Mouse (Mus musculus) MEL (cell line): Measurements from ENCODE around the gene Ccdc38. TPM values are rescaled to one million over a fixed set of nuclear protein-coding genes. Genes with fewer than 3 reads are reported as not detected.
A peak's percentile ranks its signal among the peaks of the same experiment; 100 is the strongest.

Experiments used
- DNase-seq: peaks from one replicate; pipeline ENCODE4 v3.0.0; 2011; ENCODE audit warnings: low read depth, low spot score
- H3K27ac ChIP-seq: 2 replicates; pipeline ENCODE4 v1.5.1; 2012; ENCODE audit warnings: low read depth, mild to moderate bottlenecking, control low read depth, low read length, moderate library complexity; ENCODE audit not compliant: control insufficient read depth
- H3K27me3 ChIP-seq, 2 experiments: fragments of 150-350 bp in 1 of 2; sonication (generic) in 1 of 2; 2 replicates each; pipeline ENCODE4 v1.6.1; 2012; ENCODE audit warnings: low read length in 2 of 2, mild to moderate bottlenecking in 2 of 2, improper control_type of control experiment in 1 of 2, moderate library complexity in 1 of 2; ENCODE audit not compliant: insufficient read depth in 2 of 2, control insufficient read depth in 1 of 2
- H3K36me3 ChIP-seq, 2 experiments: 2 replicates each; pipeline ENCODE4 v1.6.1; 2012 to 2014; ENCODE audit warnings: low read length in 2 of 2, improper control_type of control experiment in 1 of 2, inconsistent platforms in 1 of 2, mild to moderate bottlenecking in 1 of 2; ENCODE audit not compliant: insufficient read depth in 2 of 2, control insufficient read depth in 1 of 2
- H3K4me1 ChIP-seq, 2 experiments: fragments of 150-350 bp in 1 of 2; sonication (generic) in 1 of 2; 2 replicates each; pipeline ENCODE4 v1.6.1; 2012; ENCODE audit warnings: low read length in 2 of 2, improper control_type of control experiment in 1 of 2, mild to moderate bottlenecking in 1 of 2; ENCODE audit not compliant: insufficient read depth in 2 of 2, control insufficient read depth in 1 of 2
- H3K4me3 ChIP-seq, 2 experiments: fragments of 150-350 bp in 1 of 2; sonication (generic) in 1 of 2; 2 replicates each; pipeline ENCODE4 v1.5.1; 2012; ENCODE audit warnings: low read depth in 2 of 2, low read length in 2 of 2, mild to moderate bottlenecking in 2 of 2, moderate library complexity in 2 of 2, control low read depth in 1 of 2, improper control_type of control experiment in 1 of 2; ENCODE audit not compliant: control insufficient read depth in 1 of 2, insufficient read depth in 1 of 2
- H3K79me2 ChIP-seq: 2 replicates; pipeline ENCODE4 v1.6.1; 2012; ENCODE audit warnings: mild to moderate bottlenecking, low read length, moderate library complexity; ENCODE audit not compliant: control insufficient read depth, poor library complexity, insufficient read depth
- H3K9ac ChIP-seq: 2 replicates; pipeline ENCODE4 v1.6.1; 2012; ENCODE audit warnings: low read depth, mild to moderate bottlenecking, control low read depth, low read length, moderate library complexity; ENCODE audit not compliant: control insufficient read depth, poor library complexity, severe bottlenecking
- H3K9me3 ChIP-seq: fragments of 150-350 bp; sonication (generic); replicated peaks from 2 replicates; pipeline ENCODE4 v1.6.1; 2012; ENCODE audit warnings: mild to moderate bottlenecking, low read length, improper control_type of control experiment, moderate library complexity; ENCODE audit not compliant: insufficient read depth
- BHLHE40 ChIP-seq: IDR thresholded peaks from 2 replicates; pipeline ENCODE4 v1.6.1; 2012; ENCODE audit warnings: low read depth, mild to moderate bottlenecking, inconsistent platforms, low read length, improper control_type of control experiment, borderline replicate concordance
- CHD1 ChIP-seq: IDR thresholded peaks from 2 replicates; pipeline ENCODE4 v1.6.1; 2012; ENCODE audit warnings: low read depth, mild to moderate bottlenecking, inconsistent platforms, low read length, improper control_type of control experiment
- CTCF ChIP-seq, 3 experiments: IDR thresholded peaks in 2 of 3; conservative IDR thresholded peaks in 1 of 3; 2 replicates each; pipeline ENCODE4 v1.5.1; 2011 to 2012; ENCODE audit warnings: low read length in 3 of 3, low read depth in 2 of 3, mild to moderate bottlenecking in 2 of 3, improper control_type of control experiment in 1 of 3, inconsistent platforms in 1 of 3, mixed read lengths in 1 of 3, moderate library complexity in 1 of 3; ENCODE audit not compliant: control insufficient read depth in 1 of 3, insufficient read depth in 1 of 3, poor library complexity in 1 of 3, severe bottlenecking in 1 of 3
- E2F4 ChIP-seq: IDR thresholded peaks from 2 replicates; pipeline ENCODE4 v1.6.1; 2011; ENCODE audit warnings: low read depth, low read length, improper control_type of control experiment, borderline replicate concordance
- ELF1 ChIP-seq: IDR thresholded peaks from 2 replicates; pipeline ENCODE4 v1.6.1; 2014; ENCODE audit warnings: low read depth, mild to moderate bottlenecking, inconsistent platforms, low read length, improper control_type of control experiment, moderate library complexity
- ETS1 ChIP-seq: IDR thresholded peaks from 2 replicates; pipeline ENCODE4 v1.6.1; 2012; ENCODE audit warnings: low read depth, mild to moderate bottlenecking, inconsistent platforms, low read length, improper control_type of control experiment, moderate library complexity
- HCFC1 ChIP-seq: IDR thresholded peaks from 2 replicates; pipeline ENCODE4 v1.6.1; 2012; ENCODE audit warnings: low read depth, mild to moderate bottlenecking, inconsistent platforms, low read length, improper control_type of control experiment, moderate library complexity
- JUND ChIP-seq: IDR thresholded peaks from 2 replicates; pipeline ENCODE4 v1.6.1; 2011; ENCODE audit warnings: low read depth, mild to moderate bottlenecking, improper control_type of control experiment, low read length
- MAZ ChIP-seq: IDR thresholded peaks from 2 replicates; pipeline ENCODE4 v1.6.1; 2012; ENCODE audit warnings: low read depth, mild to moderate bottlenecking, inconsistent platforms, low read length, improper control_type of control experiment
- MXI1 ChIP-seq: IDR thresholded peaks from 2 replicates; pipeline ENCODE4 v1.6.1; 2011; ENCODE audit warnings: mild to moderate bottlenecking, low read depth, low read length, improper control_type of control experiment
- NELFE ChIP-seq: IDR thresholded peaks from 2 replicates; pipeline ENCODE4 v1.6.1; 2011; ENCODE audit warnings: low read depth, low read length, improper control_type of control experiment
- POLR2A ChIP-seq, 2 experiments: IDR thresholded peaks; 2 replicates each; pipeline ENCODE4 v1.6.1; 2011 to 2012; ENCODE audit warnings: low read length in 2 of 2, mild to moderate bottlenecking in 2 of 2, control low read depth in 1 of 2, improper control_type of control experiment in 1 of 2, low read depth in 1 of 2, moderate library complexity in 1 of 2; ENCODE audit not compliant: control insufficient read depth in 1 of 2, insufficient read depth in 1 of 2, poor library complexity in 1 of 2
- POLR2AphosphoS2 ChIP-seq: IDR thresholded peaks from 2 replicates; pipeline ENCODE4 v1.6.1; 2011; ENCODE audit warnings: low read length, improper control_type of control experiment
- POLR2AphosphoS5 ChIP-seq: IDR thresholded peaks from 2 replicates; pipeline ENCODE4 v1.6.1; 2012; ENCODE audit warnings: low read depth, borderline replicate concordance, mild to moderate bottlenecking, inconsistent platforms, low read length, moderate library complexity, mixed read lengths
- RAD21 ChIP-seq: IDR thresholded peaks from 2 replicates; pipeline ENCODE4 v1.6.1; 2011; ENCODE audit warnings: mild to moderate bottlenecking, low read depth, low read length, improper control_type of control experiment
- RCOR1 ChIP-seq: IDR thresholded peaks from 2 replicates; pipeline ENCODE4 v1.6.1; 2012; ENCODE audit warnings: low read depth, mild to moderate bottlenecking, inconsistent platforms, low read length, improper control_type of control experiment
- SMC3 ChIP-seq: IDR thresholded peaks from 2 replicates; pipeline ENCODE4 v1.6.1; 2011; ENCODE audit warnings: low read depth, low read length, improper control_type of control experiment
- TAL1 ChIP-seq: IDR thresholded peaks from 2 replicates; pipeline ENCODE4 v1.6.1; 2012; ENCODE audit warnings: mild to moderate bottlenecking, inconsistent platforms, low read length, moderate library complexity, mixed read lengths
- TCF12 ChIP-seq: IDR thresholded peaks from 2 replicates; pipeline ENCODE4 v1.6.1; 2014; ENCODE audit warnings: low read depth, mild to moderate bottlenecking, inconsistent platforms, low read length, improper control_type of control experiment, moderate library complexity
- UBTF ChIP-seq: IDR thresholded peaks from 2 replicates; pipeline ENCODE4 v1.6.1; 2012; ENCODE audit warnings: low read depth, mild to moderate bottlenecking, inconsistent platforms, low read length, improper control_type of control experiment, moderate library complexity, borderline replicate concordance; ENCODE audit not compliant: insufficient read depth
- USF1 ChIP-seq: IDR thresholded peaks from 2 replicates; pipeline ENCODE4 v1.6.1; 2014; ENCODE audit warnings: low read depth, mild to moderate bottlenecking, inconsistent platforms, low read length, improper control_type of control experiment, moderate library complexity
- USF2 ChIP-seq, 2 experiments: IDR thresholded peaks; 2 replicates each; pipeline ENCODE4 v1.6.1; 2011 to 2012; ENCODE audit warnings: improper control_type of control experiment in 2 of 2, low read length in 2 of 2, borderline replicate concordance in 1 of 2, inconsistent platforms in 1 of 2, low read depth in 1 of 2, mild to moderate bottlenecking in 1 of 2; ENCODE audit not compliant: insufficient read depth in 1 of 2
- ZC3H11A ChIP-seq: IDR thresholded peaks from 2 replicates; pipeline ENCODE4 v1.6.1; 2012; ENCODE audit warnings: low read depth, mild to moderate bottlenecking, inconsistent platforms, low read length, improper control_type of control experiment
- ZKSCAN1 ChIP-seq: IDR thresholded peaks from 2 replicates; pipeline ENCODE4 v1.6.1; 2012; ENCODE audit warnings: low read depth, mild to moderate bottlenecking, inconsistent platforms, low read length, improper control_type of control experiment, moderate library complexity
- ZMIZ1 ChIP-seq: IDR thresholded peaks from 2 replicates; pipeline ENCODE4 v1.6.1; 2012; ENCODE audit warnings: low read depth, mild to moderate bottlenecking, inconsistent platforms, low read length, improper control_type of control experiment, moderate library complexity
- ZNF384 ChIP-seq: IDR thresholded peaks from 2 replicates; pipeline ENCODE4 v1.6.1; 2012; ENCODE audit warnings: low read depth, mild to moderate bottlenecking, inconsistent platforms, low read length, improper control_type of control experiment
- polyA plus RNA-seq, 2 experiments: library from polyadenylated mRNA; stranded (reverse) in 1 of 2; unstranded in 1 of 2; fragments of >175 nt in 1 of 2; fragments of >200 nt in 1 of 2; gene quantifications; 2 replicates each; pipeline versions ENCODE4 v1.2.1 to v1.2.4; 2012; ENCODE audit warnings: low replicate concordance in 2 of 2, low read depth in 1 of 2; ENCODE audit not compliant: insufficient read length in 2 of 2, insufficient read depth in 1 of 2, missing spikeins in 1 of 2
- total RNA-seq: library from RNA; depleted of rRNA; stranded (reverse); fragments of 300-350 nt; gene quantifications from 2 replicates; pipeline ENCODE4 v1.2.3, GENCODE M21; 2012

Ccdc38 gene
- total and polyA plus RNA-seq, 3 experiments = 0.22 TPM; not detected in 2

DNA sequence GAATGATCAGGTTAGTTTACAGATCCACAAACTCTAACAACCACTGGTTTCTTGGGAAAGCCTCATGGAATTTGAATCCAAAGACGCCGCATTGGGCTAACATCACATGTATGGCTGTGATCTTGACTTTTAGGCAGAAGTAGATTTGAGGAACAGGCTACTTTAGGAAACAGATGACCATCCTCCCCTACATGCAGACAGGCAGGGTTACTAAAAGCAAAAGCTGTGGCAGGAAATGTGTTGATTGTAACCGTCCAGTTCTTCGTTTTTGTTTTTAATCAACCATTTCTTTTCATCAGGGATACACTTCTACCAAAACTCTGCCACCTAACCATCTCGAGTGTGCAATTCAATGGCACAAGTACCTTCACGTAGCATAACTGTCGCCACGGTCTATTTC is 35.5 kb downstream of the Ccdc38 start:
- peaks cover 0 to 4% of the 10 kb centered on the region in 2 experiments; a peak in 1 of 4 replicates for H3K4me1 ChIP-seq
- TF ChIP-seq UBTF (no peak), CTCF (IDR thresholded peaks at IDR 0.05 in 2 of 3, conservative IDR thresholded peaks at IDR 0.05 in 1 of 3; ENCODE audit: control insufficient read depth in 1 of 3, insufficient read depth in 1 of 3, low read depth in 2 of 3, low read length in 3 of 3, poor library complexity in 1 of 3, severe bottlenecking in 1 of 3) (no peak), ZMIZ1 (no peak), JUND (no peak), POLR2A (IDR thresholded peaks at IDR 0.05; ENCODE audit: control insufficient read depth in 1 of 2, insufficient read depth in 1 of 2, low read depth in 1 of 2, low read length in 2 of 2, poor library complexity in 1 of 2) (no peak), POLR2AphosphoS5 (no peak), MXI1 (no peak), ZKSCAN1 (no peak), MAZ (no peak), CHD1 (no peak), BHLHE40 (no peak), ZC3H11A (no peak), RCOR1 (no peak), SMC3 (no peak), NELFE (no peak)
- TF ChIP-seq, all 39 proteins: peak for 0
- no peak overlapping the region for H3K4me3 ChIP-seq
- H3K9me3 ChIP-seq = no peaks in the 10 kb centered on the region
- no peaks in the 10 kb centered on the region; a peak in 1 of 4 replicates for H3K36me3 ChIP-seq
- no peaks in the 10 kb centered on the region for H3K27me3 ChIP-seq
- H3K9ac ChIP-seq = no peak overlapping the region
- no peak overlapping the region for H3K27ac ChIP-seq
- H3K79me2 ChIP-seq = no peaks in the 10 kb centered on the region
- DNase-seq = no peak

DNA sequence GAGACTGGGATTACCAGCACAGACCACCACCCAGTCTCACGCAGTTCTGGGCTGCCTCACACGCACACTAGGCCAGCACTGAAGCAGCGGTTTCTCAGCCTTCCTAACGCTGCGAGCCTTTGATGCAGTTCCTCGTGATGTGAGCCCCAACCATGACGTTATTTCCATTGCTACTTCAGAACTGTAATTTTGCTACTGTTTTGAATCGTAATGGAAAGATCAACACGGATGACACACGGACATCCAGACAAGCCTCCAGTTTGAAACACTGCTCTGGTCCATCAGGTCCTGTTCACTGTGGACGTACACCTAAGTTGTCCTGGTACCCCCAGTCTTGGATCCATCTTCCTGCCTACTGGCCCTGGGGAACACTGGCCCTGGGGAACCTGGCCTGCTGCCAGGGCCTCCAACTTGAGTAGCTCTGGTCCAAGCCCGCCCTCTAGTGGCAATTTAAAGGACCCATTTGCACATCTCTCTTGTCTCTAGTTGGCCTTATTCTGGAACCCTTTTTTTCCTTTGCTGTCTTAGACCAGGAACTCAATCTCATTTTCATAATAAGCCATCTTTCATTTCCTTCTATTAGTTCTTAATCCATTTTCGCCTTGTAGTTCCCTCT is 36.9 kb downstream of the Ccdc38 start:
- H3K4me3 ChIP-seq = no peak overlapping the region
- no peak for TF ChIP-seq POLR2A (IDR thresholded peaks at IDR 0.05; ENCODE audit: control insufficient read depth in 1 of 2, insufficient read depth in 1 of 2, low read depth in 1 of 2, low read length in 2 of 2, poor library complexity in 1 of 2)
- TF ChIP-seq JUND = no peak
- no peak for TF ChIP-seq USF1
- peak; percentile 74 for TF ChIP-seq ZC3H11A
- TF ChIP-seq TAL1 = no peak
- no peak for TF ChIP-seq ETS1
- no peak for TF ChIP-seq ZKSCAN1
- TF ChIP-seq BHLHE40 = no peak
- no peak for TF ChIP-seq ZMIZ1
- TF ChIP-seq CHD1 = no peak
- TF ChIP-seq CTCF (IDR thresholded peaks at IDR 0.05 in 2 of 3, conservative IDR thresholded peaks at IDR 0.05 in 1 of 3; ENCODE audit: control insufficient read depth in 1 of 3, insufficient read depth in 1 of 3, low read depth in 2 of 3, low read length in 3 of 3, poor library complexity in 1 of 3, severe bottlenecking in 1 of 3) = peak; percentile 73 to 91 (median 83)
- no peak for TF ChIP-seq USF2 (IDR thresholded peaks at IDR 0.05; ENCODE audit: borderline replicate concordance in 1 of 2, insufficient read depth in 1 of 2, low read depth in 1 of 2, low read length in 2 of 2)
- TF ChIP-seq SMC3 = peak; percentile 91
- no peak for TF ChIP-seq E2F4
- TF ChIP-seq POLR2AphosphoS2 = no peak
- TF ChIP-seq TCF12 = no peak
- TF ChIP-seq HCFC1 = no peak
- TF ChIP-seq ELF1 = 0 out of 2 replicates have a peak, but pooled peaks have one; percentile 10
- peak; percentile 82 for TF ChIP-seq RAD21
- peak; percentile 72 for TF ChIP-seq ZNF384
- TF ChIP-seq, all 39 proteins: peak for 6
- Histone ChIP-seq H3K27ac (no peak overlapping the region), H3K9me3 (no peaks in the 10 kb centered on the region), H3K36me3 (no peaks in the 10 kb centered on the region; a peak in 1 of 4 replicates), H3K27me3 (no peaks in the 10 kb centered on the region), H3K79me2 (no peaks in the 10 kb centered on the region), H3K4me1 (peaks cover 0 to 4% of the 10 kb centered on the region in 2 experiments; a peak in 1 of 4 replicates), H3K9ac (no peak overlapping the region)
- peak; percentile 91 for DNase-seq
